Mouse (Mus musculus) R1 (cell line): ENCODE measurements around the gene Nit1.
A peak's percentile ranks its signal among the peaks of the same experiment; 100 is the strongest.

Source experiments
- DNase-seq: peaks from one replicate; pipeline ENCODE4 v3.0.0-alpha.2; 2018; ENCODE audit warnings: low read depth, low spot score

The Nit1 gene

GRCm38 (mm10) chr1:171294298-171295062 is 51.0 kb downstream of the Nit1 start, which contains the start of gene Ufc1:
Gene Ufc1 (minus strand): TSS chr1:171295024.
- DNase-seq = peak; percentile 91

- peak; percentile 28 for DNase-seq
Measured at GRCm38 (mm10) chr1:171293906-171294297, 51.5 kb downstream of the Nit1 start.

GRCm38 (mm10) chr1:171293351-171293750 is 52.1 kb downstream of the Nit1 start:
- no peak for DNase-seq

GRCm38 (mm10) chr1:171288328-171288727 is 57.1 kb downstream of the Nit1 start:
- no peak for DNase-seq
